Mouse (Mus musculus) CH12.LX (cell line): Measurements from ENCODE around the gene Far2.

Experiments
- CTCF ChIP-seq, 2 experiments: IDR thresholded peaks in 1 of 2; conservative IDR thresholded peaks in 1 of 2; 2 replicates each; pipeline ENCODE4 v1.5.1; 2011 to 2012; ENCODE audit warnings: low read depth in 2 of 2, low read length in 2 of 2, improper control_type of control experiment in 1 of 2, inconsistent platforms in 1 of 2, mild to moderate bottlenecking in 1 of 2, moderate library complexity in 1 of 2
- USF1 ChIP-seq: IDR thresholded peaks from 2 replicates; pipeline ENCODE4 v1.6.1; 2014; ENCODE audit warnings: low read depth, mild to moderate bottlenecking, inconsistent platforms, low read length, improper control_type of control experiment

DNA sequence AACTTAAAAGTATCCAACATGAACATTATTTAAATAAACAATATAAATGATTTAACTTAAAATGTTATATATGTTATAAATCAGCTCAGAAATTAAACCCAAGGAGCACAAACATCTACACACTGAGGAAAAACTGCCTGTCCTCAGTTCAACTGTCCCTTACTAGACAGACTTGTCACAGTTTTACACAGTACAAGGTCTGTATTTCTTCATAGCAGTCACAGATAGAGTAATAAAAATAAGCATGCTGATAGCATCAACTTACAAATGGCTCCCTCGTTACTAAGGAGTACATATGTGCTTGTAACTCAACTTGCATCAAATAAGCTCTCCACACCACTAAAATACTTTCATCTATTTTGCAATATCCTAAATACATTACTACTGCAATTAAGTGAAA lies 158.1 kb downstream of the Far2 start:
- TF ChIP-seq USF1 (no peak), CTCF (conservative IDR thresholded peaks at IDR 0.05 in 1 of 2, IDR thresholded peaks at IDR 0.05 in 1 of 2; ENCODE audit: low read depth in 2 of 2, low read length in 2 of 2) (no peak)
